Mouse (Mus musculus): ENCODE data around the gene 2410015M20Rik. TPM values are rescaled to one million over a fixed set of nuclear protein-coding genes. Genes with fewer than 3 reads are reported as not detected.
"Not testable (repeated sequence)": the region's sequence is repeated elsewhere in the genome, so short reads cannot be mapped to it uniquely, and the experiment has no call there.

The 2410015M20Rik gene
- polyA plus RNA-seq, 1 experiment from 2014 or later, result 258 TPM

GRCm38 (mm10) chr17:56626754-56627470 lies 17.3 kb upstream of the 2410015M20Rik start, which contains the start of gene Lonp1:
TSS of gene Lonp1 (minus strand) at chr17:56626887.
- Histone ChIP-seq H3K9ac (peak within 1 kb of the TSS; percentile 93), H3K9me3 (no peaks in the 10 kb centered on the region), H3K4me2 (peak within 1 kb of the TSS; percentile 96), H3K27ac (peak within 1 kb of the TSS; percentile 82), H3K4me3 (peak within 1 kb of the TSS; percentile 79), H3K27me3 (no peaks in the 10 kb centered on the region), H3K36me3 (peaks cover 23% of the 10 kb centered on the region), H3K4me1 (peaks cover 27% of the 10 kb centered on the region)
- ATAC-seq (ENCODE audit: insufficient number of reproducible peaks, insufficient read depth, low FRiP score, low TSS enrichment, low read depth), result peak; percentile 90
- WGBS, result under 1% methylated on average over 46 of the region's 51 CpGs

- H3K9me3 ChIP-seq, result no peaks in the 10 kb centered on the region
- H3K4me2 ChIP-seq, result peak overlapping the region; percentile 96
- no peak for ATAC-seq (ENCODE audit: insufficient number of reproducible peaks, insufficient read depth, low FRiP score, low TSS enrichment, low read depth)
- no peaks in the 10 kb centered on the region for H3K27me3 ChIP-seq
- peak overlapping the region; percentile 93 for H3K9ac ChIP-seq
- peaks cover 28% of the 10 kb centered on the region for H3K36me3 ChIP-seq
- H3K4me1 ChIP-seq, result peaks cover 27% of the 10 kb centered on the region
- peak overlapping the region; percentile 65; the same call in 1 of the 2 replicates for H3K27ac ChIP-seq
- H3K4me3 ChIP-seq, result peak overlapping the region; percentile 79
- WGBS, result under 1% methylated on average over 32 of the region's 32 CpGs
Measured at GRCm38 (mm10) chr17:56626260-56626659, 16.7 kb upstream of the 2410015M20Rik start.

GRCm38 (mm10) chr17:56625495-56625894 lies 15.9 kb upstream of the 2410015M20Rik start:
- no peaks in the 10 kb centered on the region for H3K9me3 ChIP-seq
- H3K4me1 ChIP-seq, result peaks cover 27% of the 10 kb centered on the region
- peak overlapping the region; percentile 96 for H3K4me2 ChIP-seq
- 81% methylated on average over 3 of the region's 3 CpGs for whole genome bisulfite sequencing
- H3K9ac ChIP-seq, result 0 out of 2 replicates have a peak overlapping the region, but pooled peaks have one; percentile 37
- H3K27ac ChIP-seq, result no peak overlapping the region
- peaks cover 35% of the 10 kb centered on the region for H3K36me3 ChIP-seq
- ATAC-seq (ENCODE audit: insufficient number of reproducible peaks, insufficient read depth, low FRiP score, low TSS enrichment, low read depth), result no peak
- H3K4me3 ChIP-seq, result peak overlapping the region; percentile 79
- H3K27me3 ChIP-seq, result no peaks in the 10 kb centered on the region

- H3K9me3 ChIP-seq, result no peaks in the 10 kb centered on the region
- H3K36me3 ChIP-seq, result peaks cover 83% of the 10 kb centered on the region
- H3K4me3 ChIP-seq, result no peak overlapping the region
Measured at GRCm38 (mm10) chr17:56617628-56618027, 8.1 kb upstream of the 2410015M20Rik start.

GRCm38 (mm10) chr17:56616725-56617124 lies 7.2 kb upstream of the 2410015M20Rik start:
- Histone ChIP-seq H3K9ac (no peak overlapping the region), H3K27ac (no peak overlapping the region), H3K9me3 (no peaks in the 10 kb centered on the region), H3K4me1 (peaks cover 21% of the 10 kb centered on the region), H3K4me3 (no peak overlapping the region), H3K27me3 (no peaks in the 10 kb centered on the region), H3K36me3 (peaks cover 74% of the 10 kb centered on the region), H3K4me2 (no peak overlapping the region)
- no peak for ATAC-seq (ENCODE audit: insufficient number of reproducible peaks, insufficient read depth, low FRiP score, low TSS enrichment, low read depth)
- 79% methylated on average over 3 of the region's 3 CpGs for WGBS

More at GRCm38 (mm10) chr17:56617628-56618027, 8.1 kb upstream of the 2410015M20Rik start:
- Histone ChIP-seq H3K27ac (no peak overlapping the region), H3K27me3 (no peaks in the 10 kb centered on the region), H3K4me2 (no peak overlapping the region), H3K9ac (no peak overlapping the region), H3K4me1 (peaks cover 16% of the 10 kb centered on the region)
- ATAC-seq (ENCODE audit: insufficient number of reproducible peaks, insufficient read depth, low FRiP score, low TSS enrichment, low read depth), result no peak
- WGBS, result 88% methylated on average over 8 of the region's 8 CpGs

GRCm38 (mm10) chr17:56615792-56616191 lies 6.2 kb upstream of the 2410015M20Rik start:
- no peak overlapping the region for H3K27ac ChIP-seq
- no peaks in the 10 kb centered on the region for H3K9me3 ChIP-seq
- no peak for ATAC-seq (ENCODE audit: insufficient number of reproducible peaks, insufficient read depth, low FRiP score, low TSS enrichment, low read depth)
- H3K27me3 ChIP-seq, result no peaks in the 10 kb centered on the region
- H3K36me3 ChIP-seq, result peaks cover 67% of the 10 kb centered on the region
- H3K4me2 ChIP-seq, result 0 out of 2 replicates have a peak overlapping the region, but pooled peaks have one; percentile 89
- 86% methylated on average over 4 of the region's 4 CpGs for WGBS
- peaks cover 21% of the 10 kb centered on the region for H3K4me1 ChIP-seq
- H3K9ac ChIP-seq, result no peak overlapping the region
- H3K4me3 ChIP-seq, result no peak overlapping the region

- no peaks in the 10 kb centered on the region for H3K27me3 ChIP-seq
- ATAC-seq (ENCODE audit: insufficient number of reproducible peaks, insufficient read depth, low FRiP score, low TSS enrichment, low read depth), result no peak
- peak overlapping the region; percentile 89 for H3K4me2 ChIP-seq
- WGBS, result 89% methylated on average over 11 of the region's 11 CpGs
- no peak overlapping the region for H3K27ac ChIP-seq
- H3K9me3 ChIP-seq, result no peaks in the 10 kb centered on the region
- H3K4me1 ChIP-seq, result peaks cover 23% of the 10 kb centered on the region
- H3K9ac ChIP-seq, result peak overlapping the region; percentile 88
- peak overlapping the region; percentile 62; the same call in 1 of the 2 replicates for H3K4me3 ChIP-seq
- H3K36me3 ChIP-seq, result peaks cover 62% of the 10 kb centered on the region
Measured at GRCm38 (mm10) chr17:56615136-56615784, 5.7 kb upstream of the 2410015M20Rik start.

GRCm38 (mm10) chr17:56614391-56615135 lies 5.0 kb upstream of the 2410015M20Rik start:
- Histone ChIP-seq H3K4me2 (peak overlapping the region; percentile 89), H3K4me1 (peaks cover 25% of the 10 kb centered on the region), H3K36me3 (peaks cover 55% of the 10 kb centered on the region), H3K9ac (peak overlapping the region; percentile 88), H3K4me3 (peak overlapping the region; percentile 62), H3K27me3 (no peaks in the 10 kb centered on the region), H3K27ac (0 out of 2 replicates have a peak overlapping the region, but pooled peaks have one; percentile 94), H3K9me3 (no peaks in the 10 kb centered on the region)
- ATAC-seq (ENCODE audit: insufficient number of reproducible peaks, insufficient read depth, low FRiP score, low TSS enrichment, low read depth), result no peak
- 28% methylated on average over 14 of the region's 14 CpGs for WGBS

- Histone ChIP-seq H3K9ac (peak overlapping the region; percentile 88), H3K4me1 (peaks cover 25% of the 10 kb centered on the region), H3K27ac (peak overlapping the region; percentile 94), H3K4me2 (peak overlapping the region; percentile 89), H3K4me3 (peak overlapping the region; percentile 62), H3K36me3 (peaks cover 48% of the 10 kb centered on the region)
- ATAC-seq (ENCODE audit: insufficient number of reproducible peaks, insufficient read depth, low FRiP score, low TSS enrichment, low read depth); H3K9me3 ChIP-seq; H3K27me3 ChIP-seq: not testable (repeated sequence)
- under 1% methylated on average over 26 of the region's 26 CpGs for WGBS
Measured at GRCm38 (mm10) chr17:56613893-56614292, 4.3 kb upstream of the 2410015M20Rik start.

GRCm38 (mm10) chr17:56613236-56613844 lies 3.8 kb upstream of the 2410015M20Rik start, which contains the start of gene Rpl36:
TSS of gene Rpl36 (plus strand) at chr17:56613416.
- peaks cover 43% of the 10 kb centered on the region for H3K36me3 ChIP-seq
- WGBS, result under 1% methylated on average over 52 of the region's 52 CpGs

GRCm38 (mm10) chr17:56612565-56612939 lies 3.0 kb upstream of the 2410015M20Rik start:
- Histone ChIP-seq H3K4me3 (0 out of 2 replicates have a peak overlapping the region, but pooled peaks have one; percentile 1), H3K27ac (peak overlapping the region; percentile 11; the same call in 1 of the 2 replicates), H3K4me1 (peaks cover 38% of the 10 kb centered on the region), H3K36me3 (peaks cover 37% of the 10 kb centered on the region)
- not testable (repeated sequence) for H3K4me2 ChIP-seq; H3K27me3 ChIP-seq; H3K9ac ChIP-seq; H3K9me3 ChIP-seq; ATAC-seq (ENCODE audit: insufficient number of reproducible peaks, insufficient read depth, low FRiP score, low TSS enrichment, low read depth)
- 76% methylated on average over 10 of the region's 10 CpGs for WGBS

More at GRCm38 (mm10) chr17:56613236-56613844, 3.8 kb upstream of the 2410015M20Rik start, which contains the start of gene Rpl36:
- peak within 1 kb of the TSS; percentile 62 for H3K4me3 ChIP-seq
- peak; percentile 34 for ATAC-seq (ENCODE audit: insufficient number of reproducible peaks, insufficient read depth, low FRiP score, low TSS enrichment, low read depth)
- H3K27me3 ChIP-seq, result no peaks in the 10 kb centered on the region
- peak within 1 kb of the TSS; percentile 94 for H3K27ac ChIP-seq
- H3K4me2 ChIP-seq, result peak within 1 kb of the TSS; percentile 89
- H3K4me1 ChIP-seq, result peaks cover 31% of the 10 kb centered on the region
- H3K9ac ChIP-seq, result peak within 1 kb of the TSS; percentile 88
- no peaks in the 10 kb centered on the region for H3K9me3 ChIP-seq

Measured in embryonic facial prominence, embryonic 13.5 days (tissue).